Mouse (Mus musculus) stomach, embryonic 15.5 days (tissue): ENCODE measurements around the gene Glrp1. TPM values are rescaled to one million over a fixed set of nuclear protein-coding genes. Genes with fewer than 3 reads are reported as not detected.

Experiments
- ATAC-seq: fragments of 200-750 bp; cut with Nextera tagmentation; 2 replicates; pipeline ENCODE4 v1.8.0; 2017; ENCODE audit warnings: low read depth, moderate number of reproducible peaks, moderate TSS enrichment; ENCODE audit not compliant: insufficient read depth, low FRiP score
- H3K27ac ChIP-seq: fragments of 300-500 bp; sonication (generic); 2 replicates; pipeline ENCODE4 v1.5.1; 2015; ENCODE audit warnings: mild to moderate bottlenecking, inconsistent platforms
- H3K27me3 ChIP-seq: fragments of 300-500 bp; sonication (generic); replicated peaks from 2 replicates; pipeline ENCODE4 v1.6.1; 2015; ENCODE audit warnings: inconsistent platforms
- H3K36me3 ChIP-seq: fragments of 300-500 bp; sonication (generic); 2 replicates; pipeline ENCODE4 v1.6.1; 2015; ENCODE audit warnings: inconsistent platforms
- H3K4me1 ChIP-seq: fragments of 300-500 bp; sonication (generic); 2 replicates; pipeline ENCODE4 v1.6.1; 2015; ENCODE audit warnings: inconsistent platforms
- H3K4me2 ChIP-seq: fragments of 300-500 bp; sonication (generic); 2 replicates; pipeline ENCODE4 v1.6.1; 2015; ENCODE audit warnings: mild to moderate bottlenecking, inconsistent platforms
- H3K4me3 ChIP-seq: fragments of 300-500 bp; sonication (generic); replicated peaks from 2 replicates; pipeline ENCODE4 v1.5.1; 2015; ENCODE audit warnings: inconsistent platforms
- H3K9ac ChIP-seq: fragments of 300-500 bp; sonication (generic); 2 replicates; pipeline ENCODE4 v1.6.1; 2015; ENCODE audit warnings: inconsistent platforms
- H3K9me3 ChIP-seq: fragments of 300-500 bp; sonication (generic); 2 replicates; pipeline ENCODE4 v1.6.1; 2016; ENCODE audit warnings: inconsistent platforms
- WGBS: fragments of 180-500 bp; shearing (Covaris S2); methylation state at CpG from one replicate; pipeline ENCODE4 v1.1.7; 2015; 5-methylcytosine and 5-hydroxymethylcytosine counted together
- polyA plus RNA-seq: library from polyadenylated mRNA; unstranded; fragments of >200 nt; fragmentation: Nextera tagmentation; extraction: Ambion mirVana; gene quantifications from 2 replicates; pipeline ENCODE4 v1.2.1, GENCODE M21; 2015

The Glrp1 gene
- polyA plus RNA-seq = not detected in 2 replicates

- 66% methylated on average over 8 of the region's 8 CpGs for WGBS
- Histone ChIP-seq H3K9ac (no peak within 1 kb of the TSS), H3K4me2 (no peak within 1 kb of the TSS), H3K36me3 (no peaks in the 10 kb centered on the region), H3K27ac (no peak within 1 kb of the TSS), H3K27me3 (no peaks in the 10 kb centered on the region), H3K4me3 (no peak within 1 kb of the TSS), H3K9me3 (no peaks in the 10 kb centered on the region), H3K4me1 (peaks cover 9% of the 10 kb centered on the region; the same call in 1 of the 2 replicates)
- no peak for ATAC-seq
Measured at GRCm38 (mm10) chr1:88509789-88510188, at the start of gene Glrp1. Gene Glrp1, minus strand, starts transcription at chr1:88510066.

GRCm38 (mm10) chr1:88559258-88559657 lies 49.4 kb upstream of the Glrp1 start:
- Histone ChIP-seq H3K4me3 (no peak overlapping the region), H3K4me1 (peaks cover 14% of the 10 kb centered on the region; the same call in 1 of the 2 replicates), H3K9me3 (no peaks in the 10 kb centered on the region), H3K9ac (no peak overlapping the region), H3K4me2 (peak overlapping the region; percentile 11), H3K27ac (peak overlapping the region; percentile 26; the same call in 1 of the 2 replicates), H3K36me3 (no peaks in the 10 kb centered on the region), H3K27me3 (no peaks in the 10 kb centered on the region)
- peak; percentile 23; the same call in 1 of the 2 replicates for ATAC-seq
- WGBS = 10% methylated on average over 7 of the region's 7 CpGs

- Histone ChIP-seq H3K4me1 (peaks cover 14% of the 10 kb centered on the region; the same call in 1 of the 2 replicates), H3K4me3 (no peak overlapping the region), H3K36me3 (no peaks in the 10 kb centered on the region), H3K27me3 (no peaks in the 10 kb centered on the region), H3K9me3 (no peaks in the 10 kb centered on the region), H3K4me2 (peak overlapping the region; percentile 11; the same call in 1 of the 2 replicates), H3K9ac (no peak overlapping the region), H3K27ac (0 out of 2 replicates have a peak overlapping the region, but pooled peaks have one; percentile 26)
- ATAC-seq = no peak
Measured at GRCm38 (mm10) chr1:88558793-88559192, 48.9 kb upstream of the Glrp1 start.

GRCm38 (mm10) chr1:88556401-88556800 lies 46.5 kb upstream of the Glrp1 start:
- no peak overlapping the region for H3K27ac ChIP-seq
- H3K36me3 ChIP-seq = no peaks in the 10 kb centered on the region
- H3K9me3 ChIP-seq = no peaks in the 10 kb centered on the region
- H3K4me3 ChIP-seq = no peak overlapping the region
- H3K4me1 ChIP-seq = peaks cover 14% of the 10 kb centered on the region; the same call in 1 of the 2 replicates
- ATAC-seq = no peak
- H3K27me3 ChIP-seq = no peaks in the 10 kb centered on the region
- 79% methylated on average over 11 of the region's 11 CpGs for whole genome bisulfite sequencing
- no peak overlapping the region for H3K9ac ChIP-seq
- H3K4me2 ChIP-seq = no peak overlapping the region

GRCm38 (mm10) chr1:88553500-88554187 lies 43.8 kb upstream of the Glrp1 start:
- H3K9ac ChIP-seq = no peak overlapping the region
- no peak overlapping the region for H3K27ac ChIP-seq
- no peak overlapping the region for H3K4me3 ChIP-seq
- no peaks in the 10 kb centered on the region for H3K9me3 ChIP-seq
- H3K36me3 ChIP-seq = no peaks in the 10 kb centered on the region
- ATAC-seq = no peak
- no peak overlapping the region for H3K4me2 ChIP-seq
- 31% methylated on average over 7 of the region's 7 CpGs for WGBS
- H3K4me1 ChIP-seq = no peaks in the 10 kb centered on the region
- H3K27me3 ChIP-seq = no peaks in the 10 kb centered on the region

- no peak overlapping the region for H3K27ac ChIP-seq
- H3K4me3 ChIP-seq = no peak overlapping the region
- H3K9me3 ChIP-seq = no peaks in the 10 kb centered on the region
- H3K36me3 ChIP-seq = no peaks in the 10 kb centered on the region
- 84% methylated on average over 1 of the region's 1 CpGs for WGBS
- H3K4me2 ChIP-seq = no peak overlapping the region
- H3K9ac ChIP-seq = no peak overlapping the region
- ATAC-seq = no peak
- H3K4me1 ChIP-seq = no peaks in the 10 kb centered on the region
- no peaks in the 10 kb centered on the region for H3K27me3 ChIP-seq
Measured at GRCm38 (mm10) chr1:88549263-88549662, 39.4 kb upstream of the Glrp1 start.

GRCm38 (mm10) chr1:88547172-88547571 lies 37.3 kb upstream of the Glrp1 start:
- Histone ChIP-seq H3K9ac (no peak overlapping the region), H3K4me3 (no peak overlapping the region), H3K4me1 (no peaks in the 10 kb centered on the region), H3K4me2 (no peak overlapping the region), H3K9me3 (no peaks in the 10 kb centered on the region), H3K36me3 (no peaks in the 10 kb centered on the region), H3K27me3 (no peaks in the 10 kb centered on the region), H3K27ac (no peak overlapping the region)
- ATAC-seq = no peak
- 82% methylated on average over 7 of the region's 7 CpGs for WGBS

GRCm38 (mm10) chr1:88543608-88544007 lies 33.7 kb upstream of the Glrp1 start:
- H3K9me3 ChIP-seq = no peaks in the 10 kb centered on the region
- no peaks in the 10 kb centered on the region for H3K4me1 ChIP-seq
- H3K27me3 ChIP-seq = no peaks in the 10 kb centered on the region
- no peaks in the 10 kb centered on the region for H3K36me3 ChIP-seq
- ATAC-seq = no peak
- H3K27ac ChIP-seq = no peak overlapping the region
- no peak overlapping the region for H3K4me3 ChIP-seq
- no peak overlapping the region for H3K9ac ChIP-seq
- WGBS = 73% methylated on average over 4 of the region's 4 CpGs
- no peak overlapping the region for H3K4me2 ChIP-seq

- ATAC-seq = no peak
- no peak overlapping the region for H3K9ac ChIP-seq
- 55% methylated on average over 3 of the region's 3 CpGs for WGBS
- H3K36me3 ChIP-seq = no peaks in the 10 kb centered on the region
- no peaks in the 10 kb centered on the region for H3K9me3 ChIP-seq
- no peak overlapping the region for H3K4me3 ChIP-seq
- H3K4me1 ChIP-seq = no peaks in the 10 kb centered on the region
- no peak overlapping the region for H3K27ac ChIP-seq
- H3K4me2 ChIP-seq = no peak overlapping the region
- no peaks in the 10 kb centered on the region for H3K27me3 ChIP-seq
Measured at GRCm38 (mm10) chr1:88539823-88540222, 30.0 kb upstream of the Glrp1 start.

GRCm38 (mm10) chr1:88539256-88539655 lies 29.4 kb upstream of the Glrp1 start:
- Histone ChIP-seq H3K4me1 (no peaks in the 10 kb centered on the region), H3K4me3 (no peak overlapping the region), H3K9ac (no peak overlapping the region), H3K4me2 (no peak overlapping the region), H3K36me3 (no peaks in the 10 kb centered on the region), H3K27ac (no peak overlapping the region), H3K27me3 (no peaks in the 10 kb centered on the region), H3K9me3 (no peaks in the 10 kb centered on the region)
- 71% methylated on average over 7 of the region's 7 CpGs for WGBS
- ATAC-seq = no peak

- H3K9ac ChIP-seq = no peak overlapping the region
- H3K9me3 ChIP-seq = no peaks in the 10 kb centered on the region
- 84% methylated on average over 1 of the region's 1 CpGs for WGBS
- H3K36me3 ChIP-seq = no peaks in the 10 kb centered on the region
- H3K27ac ChIP-seq = no peak overlapping the region
- no peaks in the 10 kb centered on the region for H3K4me1 ChIP-seq
- no peak overlapping the region for H3K4me2 ChIP-seq
- ATAC-seq = no peak
- H3K27me3 ChIP-seq = no peaks in the 10 kb centered on the region
- H3K4me3 ChIP-seq = no peak overlapping the region
Measured at GRCm38 (mm10) chr1:88536308-88536707, 26.4 kb upstream of the Glrp1 start.

- Histone ChIP-seq H3K9me3 (no peaks in the 10 kb centered on the region), H3K4me3 (no peak overlapping the region), H3K27ac (no peak overlapping the region; the same call in 1 of the 2 replicates), H3K4me1 (no peaks in the 10 kb centered on the region), H3K9ac (no peak overlapping the region), H3K36me3 (no peaks in the 10 kb centered on the region), H3K4me2 (no peak overlapping the region), H3K27me3 (no peaks in the 10 kb centered on the region)
- 57% methylated on average over 5 of the region's 5 CpGs for WGBS
- no peak for ATAC-seq
Measured at GRCm38 (mm10) chr1:88534091-88534490, 24.2 kb upstream of the Glrp1 start.
